Mouse (Mus musculus) heart, embryonic 12.5 days (tissue): ENCODE data around the gene St7l. TPM values are rescaled to one million over a fixed set of nuclear protein-coding genes. Genes with fewer than 3 reads are reported as not detected.

Experiments
- ATAC-seq: fragments of 200-750 bp; cut with Nextera tagmentation; 2 replicates; pipeline ENCODE4 v1.8.0; 2017; ENCODE audit warnings: moderate TSS enrichment, moderate library complexity; ENCODE audit not compliant: insufficient number of reproducible peaks, low FRiP score
- H3K27ac ChIP-seq: fragments of 300-500 bp; sonication (generic); 2 replicates; pipeline ENCODE4 v1.5.1; 2016; ENCODE audit warnings: mild to moderate bottlenecking, moderate library complexity; ENCODE audit not compliant: poor library complexity, severe bottlenecking
- H3K27me3 ChIP-seq: fragments of 300-500 bp; sonication (generic); replicated peaks from 2 replicates; pipeline ENCODE4 v1.6.1; 2016; ENCODE audit warnings: mild to moderate bottlenecking, moderate library complexity
- H3K36me3 ChIP-seq: fragments of 300-500 bp; sonication (generic); 2 replicates; pipeline ENCODE4 v1.6.1; 2016; ENCODE audit warnings: mild to moderate bottlenecking, moderate library complexity
- H3K4me1 ChIP-seq: fragments of 300-500 bp; sonication (generic); replicated peaks from 2 replicates; pipeline ENCODE4 v1.6.1; 2016; ENCODE audit warnings: mild to moderate bottlenecking
- H3K4me2 ChIP-seq: fragments of 300-500 bp; sonication (generic); 2 replicates; pipeline ENCODE4 v1.6.1; 2016; ENCODE audit warnings: mild to moderate bottlenecking, moderate library complexity
- H3K4me3 ChIP-seq: fragments of 300-500 bp; sonication (generic); 2 replicates; pipeline ENCODE4 v1.5.1; 2016; ENCODE audit warnings: mild to moderate bottlenecking
- H3K9ac ChIP-seq: fragments of 300-500 bp; sonication (generic); 2 replicates; pipeline ENCODE4 v1.6.1; 2016; ENCODE audit warnings: mild to moderate bottlenecking, moderate library complexity
- H3K9me3 ChIP-seq: fragments of 300-500 bp; sonication (generic); replicated peaks from 2 replicates; pipeline ENCODE4 v1.6.1; 2016; ENCODE audit warnings: mild to moderate bottlenecking, moderate library complexity
- WGBS: fragments of 180-500 bp; shearing (Covaris S2); methylation state at CpG from one replicate; pipeline ENCODE4 v1.1.7; 2016; 5-methylcytosine and 5-hydroxymethylcytosine counted together
- polyA plus RNA-seq: library from polyadenylated mRNA; unstranded; fragments of >200 nt; fragmentation: Nextera tagmentation; extraction: Ambion mirVana; gene quantifications from 2 replicates; pipeline ENCODE4 v1.2.1, GENCODE M21; 2016

St7l gene
- polyA plus RNA-seq, 1 experiment from 2014 or later, result 26.0 TPM

DNA sequence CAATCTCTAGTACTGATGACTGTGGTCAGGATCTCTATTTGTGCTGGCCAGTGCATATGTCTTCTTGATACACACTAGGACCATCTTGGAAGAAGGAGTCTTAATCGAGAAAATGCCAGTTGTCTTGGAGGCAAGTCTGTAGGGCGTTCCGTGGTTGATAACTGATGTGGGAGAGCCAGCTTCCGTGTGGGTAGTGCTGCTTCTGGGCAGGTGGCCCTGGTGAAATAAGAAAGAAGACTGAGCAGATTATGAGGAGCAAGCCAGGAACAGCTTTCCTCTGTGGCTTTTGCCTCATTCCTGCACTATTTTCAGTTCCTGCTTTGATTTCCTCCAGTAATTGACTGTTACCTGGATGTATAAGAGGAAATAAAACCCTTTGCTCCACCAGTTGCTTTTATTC, 41.6 kb downstream of the St7l start:
- no peak overlapping the region for H3K4me2 ChIP-seq
- peaks cover 7% of the 10 kb centered on the region; the same call in 1 of the 2 replicates for H3K4me1 ChIP-seq
- no peaks in the 10 kb centered on the region for H3K9me3 ChIP-seq
- no peak overlapping the region for H3K4me3 ChIP-seq
- H3K9ac ChIP-seq, result no peak overlapping the region
- H3K36me3 ChIP-seq, result peaks cover 22% of the 10 kb centered on the region
- H3K27ac ChIP-seq, result no peak overlapping the region
- WGBS, result 80% methylated on average over 4 of the region's 4 CpGs
- ATAC-seq, result no peak
- no peaks in the 10 kb centered on the region for H3K27me3 ChIP-seq

DNA sequence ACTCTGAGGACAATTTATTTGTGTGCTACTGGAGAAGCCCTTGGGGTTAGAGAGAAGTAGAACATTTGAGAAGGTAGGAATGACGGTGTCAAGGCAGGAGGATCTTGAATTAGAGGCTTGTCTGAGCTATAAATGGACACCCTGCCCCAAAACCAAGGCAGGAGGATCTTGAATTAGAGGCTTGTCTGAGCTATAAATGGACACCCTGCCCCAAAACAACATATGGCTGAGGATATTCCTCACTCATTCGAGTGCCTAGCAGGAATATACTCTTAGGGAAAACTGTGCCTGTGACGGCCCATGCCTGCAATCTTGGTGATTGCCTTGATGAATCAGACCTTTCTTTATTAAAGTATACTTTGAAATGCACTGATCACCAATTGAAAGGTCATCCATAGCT, 42.2 kb downstream of the St7l start:
- H3K9me3 ChIP-seq, result no peaks in the 10 kb centered on the region
- no peak overlapping the region for H3K4me2 ChIP-seq
- no peak overlapping the region for H3K9ac ChIP-seq
- no peaks in the 10 kb centered on the region for H3K27me3 ChIP-seq
- WGBS, result 58% methylated on average over 3 of the region's 3 CpGs
- no peak overlapping the region for H3K27ac ChIP-seq
- no peak overlapping the region for H3K4me3 ChIP-seq
- peaks cover 27% of the 10 kb centered on the region for H3K36me3 ChIP-seq
- no peak for ATAC-seq
- peaks cover 7% of the 10 kb centered on the region; the same call in 1 of the 2 replicates for H3K4me1 ChIP-seq

DNA sequence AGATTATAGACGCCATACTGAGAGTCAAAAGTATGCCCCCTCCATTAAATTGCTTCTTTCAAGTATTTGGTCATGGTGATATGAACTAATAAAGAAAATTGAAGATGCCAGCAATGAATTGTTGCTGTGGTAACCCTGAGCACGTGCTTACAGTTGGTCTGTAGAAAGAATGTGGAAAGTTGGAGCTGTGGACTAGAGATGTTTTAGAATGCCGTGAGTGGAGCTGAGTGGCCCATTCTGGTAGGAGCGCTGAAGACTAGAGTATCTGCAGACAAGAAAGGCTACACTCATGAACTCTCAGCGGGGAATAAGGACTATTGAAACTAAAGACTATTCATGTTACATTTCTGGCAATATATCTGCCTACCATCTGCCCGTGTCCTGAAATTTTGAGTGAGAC, 45.4 kb downstream of the St7l start:
- no peak for ATAC-seq
- H3K4me1 ChIP-seq, result peaks cover 7% of the 10 kb centered on the region; the same call in 1 of the 2 replicates
- H3K4me3 ChIP-seq, result no peak overlapping the region
- no peaks in the 10 kb centered on the region for H3K27me3 ChIP-seq
- H3K27ac ChIP-seq, result no peak overlapping the region
- no peak overlapping the region for H3K9ac ChIP-seq
- peaks cover 29% of the 10 kb centered on the region for H3K36me3 ChIP-seq
- H3K4me2 ChIP-seq, result no peak overlapping the region
- 90% methylated on average over 6 of the region's 6 CpGs for WGBS
- no peaks in the 10 kb centered on the region for H3K9me3 ChIP-seq

DNA sequence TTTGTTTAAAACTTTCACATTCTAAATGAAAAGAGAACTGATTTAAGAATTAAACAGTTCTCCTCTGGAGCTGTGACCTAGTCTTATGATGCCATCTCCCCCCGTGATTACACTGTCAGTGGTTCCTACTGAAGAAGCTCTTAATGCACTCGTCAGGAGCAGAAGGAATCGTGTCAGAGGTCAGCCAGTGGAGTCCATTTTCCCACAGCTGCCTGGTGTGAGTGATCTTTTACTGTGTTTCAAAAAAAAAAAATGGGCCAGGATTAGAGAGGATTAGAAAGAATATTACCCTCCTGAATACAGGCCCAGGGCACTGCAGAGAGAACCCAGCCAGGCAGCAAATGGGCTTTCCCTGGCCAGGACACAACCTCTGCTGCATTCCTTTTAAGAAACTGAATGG, 51.2 kb downstream of the St7l start:
- H3K4me3 ChIP-seq, result no peak overlapping the region
- H3K4me2 ChIP-seq, result no peak overlapping the region
- WGBS, result 73% methylated on average over 3 of the region's 3 CpGs
- no peak overlapping the region for H3K9ac ChIP-seq
- no peaks in the 10 kb centered on the region for H3K9me3 ChIP-seq
- H3K4me1 ChIP-seq, result no peaks in the 10 kb centered on the region
- H3K27ac ChIP-seq, result no peak overlapping the region
- no peak for ATAC-seq
- no peaks in the 10 kb centered on the region for H3K27me3 ChIP-seq
- peaks cover 30% of the 10 kb centered on the region for H3K36me3 ChIP-seq

DNA sequence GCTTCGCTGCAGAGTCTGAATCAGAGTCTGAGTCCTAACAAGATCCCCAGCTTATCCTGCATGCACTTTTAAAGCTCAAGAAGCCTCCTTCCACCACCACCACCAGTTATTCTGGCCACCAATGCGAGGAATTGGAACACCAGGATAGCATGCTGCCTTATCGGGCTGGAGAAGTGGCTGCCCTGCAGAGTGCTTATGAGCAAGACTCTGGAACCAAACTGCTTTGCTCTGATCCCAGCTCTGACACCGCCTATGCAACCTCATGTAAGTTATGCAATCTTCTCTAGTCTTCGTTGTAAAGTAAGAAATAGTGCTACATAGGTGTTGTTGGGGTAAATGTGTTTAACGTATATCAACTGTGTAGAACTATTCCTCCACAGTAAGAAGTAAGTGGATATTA, 65.6 kb downstream of the St7l start:
- H3K9me3 ChIP-seq, result no peaks in the 10 kb centered on the region
- no peak overlapping the region for H3K4me2 ChIP-seq
- no peak for ATAC-seq
- no peaks in the 10 kb centered on the region for H3K27me3 ChIP-seq
- no peaks in the 10 kb centered on the region for H3K4me1 ChIP-seq
- no peak overlapping the region for H3K4me3 ChIP-seq
- H3K36me3 ChIP-seq, result peaks cover 35% of the 10 kb centered on the region
- WGBS, result 86% methylated on average over 6 of the region's 6 CpGs
- H3K9ac ChIP-seq, result no peak overlapping the region
- no peak overlapping the region for H3K27ac ChIP-seq

DNA sequence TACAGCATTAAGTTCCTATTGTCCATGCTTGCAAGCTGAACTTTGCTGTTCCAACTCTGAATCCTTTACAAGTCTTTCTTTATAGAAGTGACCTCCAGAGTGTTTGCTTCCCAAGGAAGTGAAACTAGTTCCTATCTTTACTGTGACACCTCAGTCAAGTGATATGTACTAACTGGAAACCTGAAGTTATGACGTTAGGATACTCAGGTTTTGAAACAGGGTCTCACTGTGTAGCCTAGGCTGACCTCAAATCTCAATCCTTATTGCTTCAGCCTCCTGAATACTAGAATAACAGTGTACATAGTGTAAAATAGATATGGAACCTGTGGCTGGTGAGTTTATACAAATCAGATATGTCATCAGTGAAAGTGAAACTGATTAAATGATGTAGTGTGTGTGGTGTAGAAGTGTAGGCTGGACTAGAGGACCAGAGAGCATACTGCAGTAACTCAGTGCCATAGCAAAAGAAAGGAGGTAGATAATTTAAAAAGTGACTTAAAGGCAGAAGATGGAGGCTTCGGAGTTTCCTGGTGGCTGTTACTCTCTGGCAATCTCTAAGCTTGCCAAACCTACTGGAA, 74.0 kb downstream of the St7l start:
- Histone ChIP-seq H3K27me3 (no peaks in the 10 kb centered on the region), H3K27ac (no peak overlapping the region), H3K9ac (no peak overlapping the region), H3K4me2 (no peak overlapping the region), H3K9me3 (0 out of 2 replicates have a peak, but pooled peaks cover 4% of the 10 kb centered on the region), H3K4me1 (peaks cover 30% of the 10 kb centered on the region), H3K4me3 (no peak overlapping the region), H3K36me3 (peaks cover 18% of the 10 kb centered on the region)
- ATAC-seq, result no peak
- WGBS, result 70% methylated on average over 2 of the region's 2 CpGs

DNA sequence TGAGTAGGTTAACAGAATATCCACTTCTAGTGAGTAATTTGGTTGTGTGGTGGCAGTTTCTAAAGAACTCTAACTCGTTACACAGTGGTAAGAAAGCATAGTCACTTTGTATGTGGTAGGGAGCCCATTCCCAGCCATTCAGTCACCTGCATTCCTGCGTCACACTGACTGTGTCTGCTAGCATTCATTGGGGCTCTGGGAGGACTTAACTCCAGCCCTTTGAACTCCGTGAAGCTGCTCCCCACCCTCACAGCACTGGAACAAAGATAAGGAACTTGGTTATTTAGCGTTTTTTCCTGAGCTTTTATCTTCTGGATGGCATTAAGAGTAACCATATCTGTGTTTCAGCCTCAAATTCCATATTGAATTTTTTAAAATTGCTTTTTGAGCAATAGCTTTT, 74.5 kb downstream of the St7l start:
- Histone ChIP-seq H3K4me1 (peaks cover 35% of the 10 kb centered on the region), H3K27ac (no peak overlapping the region), H3K27me3 (no peaks in the 10 kb centered on the region), H3K9ac (no peak overlapping the region), H3K4me2 (no peak overlapping the region), H3K4me3 (no peak overlapping the region), H3K9me3 (0 out of 2 replicates have a peak, but pooled peaks cover 4% of the 10 kb centered on the region), H3K36me3 (peaks cover 18% of the 10 kb centered on the region)
- ATAC-seq, result no peak
- whole genome bisulfite sequencing, result 29% methylated on average over 4 of the region's 4 CpGs

DNA sequence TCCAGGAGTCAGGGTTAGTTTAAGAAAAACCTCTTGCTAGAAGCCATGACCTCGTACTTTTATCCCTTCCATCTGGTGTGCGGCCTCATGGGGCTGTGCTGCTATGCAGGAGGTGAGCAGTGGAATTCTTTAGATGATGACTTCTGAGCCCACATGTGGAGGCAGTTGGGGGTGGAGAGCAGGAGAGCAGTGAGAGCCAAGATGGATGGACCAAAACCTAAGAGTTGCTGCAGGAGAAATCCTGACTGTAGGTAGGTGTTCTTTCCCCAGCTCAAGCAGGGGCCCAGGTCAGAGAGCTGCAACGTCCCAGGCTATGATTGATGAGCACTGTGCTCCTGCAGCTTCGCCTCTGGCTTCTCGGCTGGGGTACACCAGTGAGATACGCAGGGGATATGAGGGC, 76.9 kb downstream of the St7l start:
- ATAC-seq, result no peak
- Histone ChIP-seq H3K4me3 (no peak overlapping the region), H3K27me3 (no peaks in the 10 kb centered on the region), H3K4me2 (no peak overlapping the region), H3K9ac (no peak overlapping the region), H3K9me3 (0 out of 2 replicates have a peak, but pooled peaks cover 4% of the 10 kb centered on the region), H3K36me3 (peaks cover 10% of the 10 kb centered on the region), H3K4me1 (peaks cover 56% of the 10 kb centered on the region), H3K27ac (no peak overlapping the region)
- WGBS, result 35% methylated on average over 6 of the region's 6 CpGs

DNA sequence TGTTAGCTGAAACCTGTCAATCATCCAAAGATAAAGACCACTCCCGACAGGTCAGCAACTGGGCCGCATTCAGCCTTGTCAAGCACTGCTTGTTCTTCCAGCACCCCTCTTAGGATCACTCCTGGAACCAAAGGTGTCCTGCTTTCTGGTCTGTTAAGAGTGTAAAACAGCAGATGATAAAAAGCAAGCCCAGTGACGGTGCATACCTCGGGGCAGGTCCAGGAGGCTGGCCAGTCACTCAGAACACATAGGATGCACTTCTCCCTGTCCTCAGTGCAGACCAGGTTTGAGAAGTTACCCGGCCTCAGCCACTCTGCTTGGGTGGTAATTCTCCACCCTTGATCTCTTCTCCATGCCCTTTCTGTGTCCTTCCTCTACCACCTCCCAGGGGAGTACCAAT, 78.9 kb downstream of the St7l start:
- H3K36me3 ChIP-seq, result peaks cover 21% of the 10 kb centered on the region
- 23% methylated on average over 5 of the region's 5 CpGs for WGBS
- no peak overlapping the region for H3K4me2 ChIP-seq
- H3K27ac ChIP-seq, result peak overlapping the region; percentile 26; the same call in 1 of the 2 replicates
- no peaks in the 10 kb centered on the region for H3K27me3 ChIP-seq
- H3K4me1 ChIP-seq, result peaks cover 53% of the 10 kb centered on the region
- no peak overlapping the region for H3K9ac ChIP-seq
- H3K9me3 ChIP-seq, result no peaks in the 10 kb centered on the region
- no peak overlapping the region for H3K4me3 ChIP-seq
- ATAC-seq, result no peak

DNA sequence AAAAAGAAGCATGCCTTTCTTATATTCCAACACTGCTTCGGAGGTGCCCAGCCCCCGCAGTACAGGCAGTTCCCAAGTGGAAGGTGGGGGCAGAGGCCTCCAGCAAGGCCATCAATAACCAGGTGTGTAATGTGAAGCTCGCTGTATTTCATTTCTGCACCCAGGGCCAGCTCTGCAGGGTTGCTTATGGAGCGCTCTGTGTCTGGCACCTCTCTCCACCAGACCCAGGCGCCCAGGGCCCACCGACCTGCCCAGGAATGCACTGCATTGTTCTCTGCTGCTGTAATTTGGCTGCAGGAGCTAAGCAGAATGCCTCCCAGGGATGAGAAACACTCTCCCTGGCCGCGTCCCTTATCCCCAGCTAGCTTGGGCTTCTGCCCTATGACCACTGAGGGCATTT, 79.5 kb downstream of the St7l start:
- Histone ChIP-seq H3K4me3 (no peak overlapping the region), H3K36me3 (peaks cover 26% of the 10 kb centered on the region), H3K9ac (no peak overlapping the region), H3K9me3 (no peaks in the 10 kb centered on the region), H3K4me1 (peaks cover 49% of the 10 kb centered on the region), H3K27me3 (no peaks in the 10 kb centered on the region), H3K4me2 (0 out of 2 replicates have a peak overlapping the region, but pooled peaks have one; percentile 1), H3K27ac (peak overlapping the region; percentile 19)
- 45% methylated on average over 8 of the region's 8 CpGs for WGBS
- ATAC-seq, result peak; percentile 49; the same call in 1 of the 2 replicates

DNA sequence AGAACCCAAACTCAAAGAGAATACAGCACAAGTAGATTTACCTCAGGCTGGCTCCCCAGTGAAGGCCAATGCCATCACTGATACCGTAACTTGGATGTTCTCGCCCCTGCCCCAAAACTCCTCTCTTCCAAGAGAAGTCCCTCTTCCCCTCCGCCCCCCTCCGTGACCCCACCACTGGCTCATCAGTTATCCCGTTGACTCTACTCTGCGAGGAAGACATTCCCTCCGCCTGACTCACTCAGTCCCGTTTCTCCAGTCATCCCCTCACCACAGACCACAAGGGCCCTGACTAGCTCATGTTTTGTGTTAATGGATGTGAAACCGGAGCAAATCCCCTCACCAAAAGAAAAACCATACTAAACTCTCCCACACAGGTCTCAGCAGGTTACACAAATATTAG, 81.1 kb downstream of the St7l start:
- H3K4me2 ChIP-seq, result no peak overlapping the region
- peaks cover 47% of the 10 kb centered on the region for H3K4me1 ChIP-seq
- no peak overlapping the region for H3K4me3 ChIP-seq
- no peak for ATAC-seq
- H3K9me3 ChIP-seq, result no peaks in the 10 kb centered on the region
- H3K36me3 ChIP-seq, result peaks cover 26% of the 10 kb centered on the region
- WGBS, result 60% methylated on average over 9 of the region's 9 CpGs
- H3K9ac ChIP-seq, result no peak overlapping the region
- H3K27me3 ChIP-seq, result no peaks in the 10 kb centered on the region
- no peak overlapping the region for H3K27ac ChIP-seq

DNA sequence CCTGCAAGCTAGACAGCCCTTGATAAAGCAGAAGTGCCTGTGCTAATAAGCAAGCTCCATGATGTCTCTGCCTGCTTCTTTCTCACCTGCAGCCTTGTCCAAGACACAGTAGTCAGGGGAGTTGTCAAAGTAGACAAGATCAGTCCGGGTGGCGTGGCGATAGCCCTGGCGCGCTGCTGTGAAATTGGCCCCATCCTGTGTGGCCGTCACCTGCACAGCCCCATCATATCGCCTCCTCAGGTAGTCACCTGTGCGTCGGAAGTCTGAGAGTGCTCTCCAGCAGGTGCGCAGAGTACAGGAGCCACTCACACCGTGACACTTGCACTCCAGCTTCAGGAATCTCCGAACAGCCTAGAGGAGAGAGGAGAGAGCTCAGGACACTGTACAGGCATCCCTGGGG, 87.1 kb downstream of the St7l start:
- WGBS, result 95% methylated on average over 12 of the region's 12 CpGs
- Histone ChIP-seq H3K4me1 (peaks cover under 1% of the 10 kb centered on the region; the same call in 1 of the 2 replicates), H3K9me3 (no peaks in the 10 kb centered on the region), H3K27ac (no peak overlapping the region), H3K4me2 (no peak overlapping the region), H3K27me3 (no peaks in the 10 kb centered on the region), H3K9ac (no peak overlapping the region), H3K4me3 (no peak overlapping the region), H3K36me3 (peaks cover 60% of the 10 kb centered on the region)
- ATAC-seq, result no peak
